Mouse (Mus musculus): ENCODE data around the gene Muc4. TPM values are rescaled to one million over a fixed set of nuclear protein-coding genes. Genes with fewer than 3 reads are reported as not detected.

The Muc4 gene
- polyA plus RNA-seq, 1 experiment from 2014 or later: not detected

DNA sequence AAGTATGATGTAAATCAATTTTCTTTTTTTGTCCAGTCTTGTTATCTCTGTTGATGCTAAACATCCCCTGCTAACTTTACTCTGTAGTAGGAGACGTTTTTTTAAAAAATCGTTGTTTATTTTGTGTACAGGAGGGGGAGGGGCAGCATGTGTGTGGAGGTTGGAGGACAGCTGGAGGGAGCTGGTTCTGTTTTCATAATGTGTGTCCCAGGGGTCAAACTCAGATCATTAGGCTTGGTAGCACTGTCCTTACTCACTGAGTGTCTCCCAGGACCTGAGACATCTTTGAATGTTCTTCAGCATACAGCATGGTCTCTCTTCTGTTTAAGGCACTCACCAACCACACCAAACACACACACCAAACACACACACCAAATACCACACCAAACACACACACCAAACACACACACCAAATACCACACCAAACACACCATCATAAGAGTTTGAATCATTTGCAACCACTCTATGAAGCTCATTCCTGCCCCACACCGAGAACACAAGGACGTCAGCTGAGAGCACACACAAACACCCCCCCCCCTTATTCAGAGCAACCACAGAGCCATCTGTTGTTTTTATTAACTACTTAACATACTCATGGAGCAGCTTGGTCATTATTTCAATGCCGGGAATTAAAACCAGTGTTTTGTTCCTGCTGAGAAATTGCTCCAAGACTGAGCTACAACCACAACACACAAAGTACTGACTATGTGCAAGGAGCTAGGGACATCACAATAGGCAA is 47.8 kb downstream of the Muc4 start:
- no peak overlapping the region for H3K4me2 ChIP-seq (replicated peaks)
- 33% methylated on average over 5 of the region's 5 CpGs for WGBS
- H3K9ac ChIP-seq (replicated peaks): no peak overlapping the region
- H3K4me1 ChIP-seq: peaks cover 6% of the 10 kb centered on the region
- peak overlapping the region; percentile 42; the same call in 1 of the 2 replicates for H3K27ac ChIP-seq (replicated peaks)
- no peaks in the 10 kb centered on the region for H3K36me3 ChIP-seq
- H3K4me3 ChIP-seq: no peak overlapping the region
- H3K9me3 ChIP-seq: no peaks in the 10 kb centered on the region
- peak; percentile 53; the same call in 1 of the 2 replicates for ATAC-seq (replicated peaks)
- H3K27me3 ChIP-seq: no peaks in the 10 kb centered on the region

DNA sequence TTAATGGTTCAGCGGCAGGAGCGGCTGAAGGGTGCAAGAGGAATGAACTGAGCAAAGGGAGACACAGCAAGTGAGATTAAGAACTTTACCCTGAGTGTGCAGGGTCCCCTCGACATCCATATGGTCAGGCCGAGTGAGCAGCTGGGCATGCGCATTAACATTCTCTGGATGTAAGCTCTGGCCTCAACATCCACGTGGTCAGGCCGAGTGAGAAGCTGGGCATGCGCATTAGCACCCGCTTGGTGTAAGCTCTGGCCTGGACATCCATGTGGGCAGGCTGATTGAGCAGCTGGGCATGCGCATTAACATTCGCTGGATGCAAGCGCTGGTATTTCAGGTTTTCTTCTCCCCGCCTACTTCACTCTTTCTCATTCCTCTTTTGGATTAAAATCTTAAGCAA is 49.2 kb downstream of the Muc4 start:
- Histone ChIP-seq H3K27ac (replicated peaks) (no peak overlapping the region), H3K9ac (replicated peaks) (no peak overlapping the region), H3K4me2 (replicated peaks) (no peak overlapping the region), H3K36me3 (no peaks in the 10 kb centered on the region), H3K27me3 (no peaks in the 10 kb centered on the region), H3K9me3 (no peaks in the 10 kb centered on the region), H3K4me3 (no peak overlapping the region), H3K4me1 (peaks cover 6% of the 10 kb centered on the region)
- ATAC-seq (replicated peaks): no peak
- 65% methylated on average over 13 of the region's 13 CpGs for WGBS

DNA sequence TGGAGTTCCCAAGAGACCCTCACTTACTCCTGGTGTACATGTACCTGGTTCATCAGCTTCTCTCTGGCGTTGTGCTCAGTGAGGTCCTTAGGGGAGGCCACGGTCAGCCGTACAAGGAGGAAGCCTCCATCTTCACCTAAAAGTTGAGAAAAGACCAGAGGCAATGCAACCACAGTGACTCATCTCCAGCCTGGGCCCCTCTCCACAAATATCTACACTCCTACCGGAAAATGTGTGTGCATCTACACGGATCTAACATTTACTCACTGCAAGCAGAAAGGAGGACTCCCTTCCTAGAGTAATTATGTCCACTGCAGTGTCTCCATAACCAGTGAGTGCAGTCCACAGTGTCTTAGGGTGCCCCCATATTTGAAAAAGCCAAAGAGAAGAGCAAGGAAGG is 54.4 kb downstream of the Muc4 start:
- no peak overlapping the region for H3K4me2 ChIP-seq (replicated peaks)
- 91% methylated on average over 5 of the region's 5 CpGs for WGBS
- no peaks in the 10 kb centered on the region for H3K4me1 ChIP-seq
- ATAC-seq (replicated peaks): no peak
- H3K27ac ChIP-seq (replicated peaks): no peak overlapping the region
- H3K9me3 ChIP-seq: no peaks in the 10 kb centered on the region
- H3K27me3 ChIP-seq: no peaks in the 10 kb centered on the region
- no peak overlapping the region for H3K4me3 ChIP-seq
- H3K36me3 ChIP-seq: no peaks in the 10 kb centered on the region
- no peak overlapping the region for H3K9ac ChIP-seq (replicated peaks)

DNA sequence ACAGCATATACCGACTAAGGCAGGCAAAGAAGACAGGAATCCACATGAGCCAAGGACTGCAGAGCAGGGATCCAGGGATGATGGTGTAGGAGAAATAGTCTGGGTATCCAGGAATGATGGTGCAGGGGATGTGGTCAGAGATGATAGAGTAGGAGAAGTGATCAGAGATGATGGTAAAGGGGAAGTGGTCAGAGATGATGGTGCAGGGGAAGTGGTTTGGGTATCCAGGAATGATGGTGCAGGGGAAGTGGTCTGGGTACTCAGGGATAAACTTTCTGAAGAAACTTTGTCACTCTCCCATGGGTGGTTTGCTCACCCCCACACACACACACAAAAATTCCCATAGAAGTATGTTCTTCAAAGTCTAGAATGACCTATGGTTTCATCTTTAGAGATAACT is 59.5 kb downstream of the Muc4 start:
- Histone ChIP-seq H3K36me3 (no peaks in the 10 kb centered on the region), H3K4me1 (no peaks in the 10 kb centered on the region), H3K4me2 (replicated peaks) (no peak overlapping the region), H3K9me3 (no peaks in the 10 kb centered on the region), H3K9ac (replicated peaks) (no peak overlapping the region), H3K4me3 (no peak overlapping the region), H3K27ac (replicated peaks) (no peak overlapping the region), H3K27me3 (no peaks in the 10 kb centered on the region)
- 89% methylated on average over 1 of the region's 1 CpGs for WGBS
- ATAC-seq (replicated peaks): no peak

DNA sequence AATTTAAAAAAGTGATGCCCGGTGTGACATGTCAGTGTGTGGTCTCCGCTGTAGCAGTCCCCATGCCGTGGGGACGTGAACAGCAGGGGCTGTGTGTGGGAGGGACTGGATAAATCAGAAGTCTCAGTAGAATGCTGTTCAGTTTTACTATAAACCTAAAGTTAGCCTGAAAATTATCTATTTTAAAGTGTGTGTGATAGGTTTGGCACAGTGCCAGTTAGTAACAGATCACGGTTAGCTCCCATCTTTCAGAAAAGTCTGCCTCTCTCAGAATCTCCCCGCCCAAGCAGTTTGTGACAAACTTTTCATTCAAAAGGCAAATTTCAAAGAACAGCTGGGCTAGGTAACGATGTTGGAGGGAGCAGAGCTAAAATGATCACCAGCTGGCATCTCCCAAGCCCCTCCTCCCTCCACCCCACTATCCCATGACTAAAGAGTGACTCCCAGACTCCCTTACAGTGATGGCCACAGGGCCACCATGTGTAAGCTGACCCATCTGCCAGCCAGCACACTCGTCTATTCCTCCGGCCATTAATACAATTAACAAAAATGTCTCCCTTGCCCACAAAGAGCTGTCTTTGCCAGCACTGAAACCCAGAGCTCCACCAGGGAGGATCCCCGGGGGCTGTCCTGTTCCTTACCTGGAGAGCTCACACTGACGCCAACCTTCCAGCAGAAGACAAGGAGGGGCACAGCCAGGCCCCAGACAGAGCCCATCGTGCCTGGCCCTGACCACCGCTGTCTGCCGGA is 61.2 kb downstream of the Muc4 start:
- no peaks in the 10 kb centered on the region for H3K36me3 ChIP-seq

DNA sequence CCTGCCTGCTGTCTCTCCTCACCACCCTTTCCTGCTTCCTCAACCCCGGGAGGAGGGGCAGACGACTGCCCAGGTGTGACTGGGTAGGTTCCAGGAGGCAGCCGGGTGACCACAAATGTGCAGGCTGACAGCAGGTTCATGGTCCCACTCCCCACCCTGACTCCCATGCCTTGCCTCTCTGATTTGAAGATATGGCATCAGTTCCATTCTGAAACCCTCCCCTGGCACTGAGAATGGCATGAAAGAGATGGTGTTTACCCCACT is 61.7 kb downstream of the Muc4 start, which contains the start of gene Muc20:
Gene Muc20 (minus strand): TSS at position 10 of the 264 bp plus-strand sequence.
- 81% methylated on average over 3 of the region's 3 CpGs for WGBS
- H3K27me3 ChIP-seq: no peaks in the 10 kb centered on the region
- no peak within 1 kb of the TSS for H3K4me2 ChIP-seq (replicated peaks)
- H3K36me3 ChIP-seq: no peaks in the 10 kb centered on the region
- no peak within 1 kb of the TSS for H3K9ac ChIP-seq (replicated peaks)
- H3K27ac ChIP-seq (replicated peaks): no peak within 1 kb of the TSS
- no peaks in the 10 kb centered on the region for H3K9me3 ChIP-seq
- no peak within 1 kb of the TSS for H3K4me3 ChIP-seq
- no peaks in the 10 kb centered on the region for H3K4me1 ChIP-seq
- ATAC-seq (replicated peaks): no peak

More for the DNA sequence above, 61.2 kb downstream of the Muc4 start:
- Histone ChIP-seq H3K9me3 (no peaks in the 10 kb centered on the region), H3K4me1 (no peaks in the 10 kb centered on the region), H3K4me2 (replicated peaks) (no peak overlapping the region), H3K9ac (replicated peaks) (no peak overlapping the region), H3K27me3 (no peaks in the 10 kb centered on the region), H3K4me3 (no peak overlapping the region), H3K27ac (replicated peaks) (no peak overlapping the region)
- 68% methylated on average over 14 of the region's 14 CpGs for WGBS
- ATAC-seq (replicated peaks): no peak

DNA sequence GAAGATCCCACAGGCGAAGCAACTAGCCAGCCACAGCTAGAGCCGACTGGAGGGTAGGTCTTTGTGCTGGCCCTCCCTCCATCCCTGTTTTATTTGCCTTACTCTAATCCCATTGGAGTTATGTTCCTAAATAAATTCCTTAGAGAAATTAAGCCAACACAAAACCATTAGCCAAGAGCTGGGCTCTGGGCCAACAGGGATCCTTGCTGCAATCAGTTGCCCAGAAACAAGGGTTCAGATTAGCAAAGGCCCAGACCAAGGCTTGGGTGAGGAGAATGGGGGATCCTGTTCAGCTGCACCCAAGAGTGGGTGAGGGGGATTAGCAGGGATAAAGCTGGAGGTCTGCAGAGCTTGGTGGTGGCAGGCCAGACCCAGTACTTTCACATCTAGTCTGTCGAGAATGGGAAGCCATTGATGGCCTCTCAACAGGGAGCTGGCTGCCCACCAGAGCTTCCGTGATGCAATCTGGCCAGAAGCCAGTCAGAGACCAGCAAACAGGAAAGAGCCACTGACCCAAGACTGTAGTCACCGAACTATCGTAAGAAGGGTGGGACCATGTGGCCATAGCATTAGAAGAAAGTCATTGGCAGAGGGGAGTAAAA is 67.7 kb downstream of the Muc4 start:
- H3K4me1 ChIP-seq: peaks cover 7% of the 10 kb centered on the region
- H3K9me3 ChIP-seq: no peaks in the 10 kb centered on the region
- ATAC-seq (replicated peaks): peak; percentile 92
- no peak overlapping the region for H3K4me2 ChIP-seq (replicated peaks)
- 15% methylated on average over 6 of the region's 6 CpGs for WGBS
- 0 out of 2 replicates have a peak overlapping the region, but pooled peaks have one; percentile 49 for H3K27ac ChIP-seq (replicated peaks)
- H3K9ac ChIP-seq (replicated peaks): no peak overlapping the region
- no peak overlapping the region for H3K4me3 ChIP-seq
- no peaks in the 10 kb centered on the region for H3K27me3 ChIP-seq
- H3K36me3 ChIP-seq: no peaks in the 10 kb centered on the region

DNA sequence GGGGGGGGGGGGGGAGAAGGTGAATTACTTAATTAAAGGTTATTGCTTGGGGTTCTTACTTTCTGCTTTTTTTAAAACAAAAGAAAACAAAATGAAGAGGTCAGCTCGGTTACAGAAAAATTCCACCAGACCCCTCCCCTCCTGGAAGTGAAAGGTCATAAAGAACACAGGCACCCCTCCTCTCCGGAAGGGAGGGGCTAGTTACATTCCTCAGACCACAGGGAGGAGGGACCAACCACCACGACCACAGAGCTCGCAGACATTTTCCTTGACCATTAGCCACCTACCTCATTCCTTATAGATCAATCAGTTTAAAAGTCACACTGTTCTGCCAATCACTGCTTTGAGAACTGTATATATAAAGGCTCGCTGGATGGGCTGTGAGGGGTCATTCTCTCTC is 68.2 kb downstream of the Muc4 start:
- Histone ChIP-seq H3K4me1 (peaks cover 7% of the 10 kb centered on the region), H3K36me3 (no peaks in the 10 kb centered on the region), H3K9ac (replicated peaks) (no peak overlapping the region), H3K27me3 (no peaks in the 10 kb centered on the region), H3K4me2 (replicated peaks) (no peak overlapping the region), H3K4me3 (no peak overlapping the region), H3K9me3 (no peaks in the 10 kb centered on the region), H3K27ac (replicated peaks) (no peak overlapping the region)
- WGBS: 61% methylated on average over 5 of the region's 5 CpGs
- ATAC-seq (replicated peaks): no peak

DNA sequence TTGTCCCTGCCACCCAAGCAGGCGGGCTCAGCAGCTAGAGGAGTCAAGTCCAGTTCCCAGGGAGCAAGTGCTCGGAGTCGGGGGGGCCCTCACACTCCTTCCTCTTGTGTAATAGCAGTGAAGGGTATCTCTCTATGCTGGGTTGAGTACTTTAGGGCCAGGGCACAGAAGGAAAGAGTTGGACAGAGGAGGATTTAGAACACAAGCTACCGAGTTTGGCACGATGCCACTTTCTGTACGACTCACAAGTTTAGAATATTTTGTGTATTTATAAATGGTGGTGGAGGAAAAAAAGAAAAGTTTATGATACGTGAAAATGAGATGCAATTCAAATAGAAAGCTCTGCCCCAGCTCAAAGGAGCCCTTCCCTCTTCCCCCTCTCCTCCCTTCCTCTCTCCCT is 69.5 kb downstream of the Muc4 start:
- Histone ChIP-seq H3K4me2 (replicated peaks) (no peak overlapping the region), H3K4me1 (peaks cover 7% of the 10 kb centered on the region), H3K27ac (replicated peaks) (no peak overlapping the region), H3K9ac (replicated peaks) (no peak overlapping the region), H3K27me3 (no peaks in the 10 kb centered on the region), H3K36me3 (no peaks in the 10 kb centered on the region), H3K9me3 (no peaks in the 10 kb centered on the region), H3K4me3 (no peak overlapping the region)
- WGBS: 76% methylated on average over 7 of the region's 7 CpGs
- no peak for ATAC-seq (replicated peaks)

DNA sequence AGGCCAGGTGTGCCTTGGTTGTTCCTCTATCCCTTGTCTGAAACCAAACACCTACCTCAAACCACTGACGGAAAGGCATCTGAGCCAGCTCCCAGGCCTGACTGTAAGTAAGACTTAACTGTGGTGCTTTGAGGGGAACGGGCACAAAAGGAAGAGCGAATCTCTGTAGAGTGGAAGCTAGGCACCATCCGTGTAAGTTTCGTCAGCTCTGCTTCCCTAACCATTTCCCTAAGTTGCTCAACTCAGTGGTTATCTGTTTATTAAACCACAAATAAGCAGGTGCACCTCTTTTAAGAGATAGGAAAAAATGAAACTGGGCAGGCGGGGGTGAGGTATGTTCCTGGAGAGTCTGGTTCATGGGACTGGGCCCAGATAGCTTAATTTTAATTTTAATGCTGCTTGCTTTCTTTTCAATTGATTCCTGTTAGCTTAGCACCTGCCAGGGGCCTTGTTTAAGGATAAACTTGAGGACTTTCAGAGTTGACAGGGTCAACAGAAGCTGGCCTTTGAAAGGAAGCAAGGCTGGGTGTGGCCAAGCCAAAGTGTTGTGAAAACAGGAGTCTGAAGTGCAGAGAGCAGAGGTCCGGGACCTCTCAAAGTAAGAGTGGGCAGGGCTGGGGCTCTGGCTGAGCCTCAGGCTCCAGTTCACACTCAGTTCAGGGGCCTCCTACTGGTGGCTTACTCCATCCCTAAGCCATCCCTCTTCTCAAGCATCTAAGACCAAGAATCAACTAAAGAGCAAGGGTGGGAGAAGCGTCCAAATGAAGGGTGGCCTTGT is 71.9 kb downstream of the Muc4 start:
- no peak for ATAC-seq (replicated peaks)
- H3K4me3 ChIP-seq: no peak overlapping the region

DNA sequence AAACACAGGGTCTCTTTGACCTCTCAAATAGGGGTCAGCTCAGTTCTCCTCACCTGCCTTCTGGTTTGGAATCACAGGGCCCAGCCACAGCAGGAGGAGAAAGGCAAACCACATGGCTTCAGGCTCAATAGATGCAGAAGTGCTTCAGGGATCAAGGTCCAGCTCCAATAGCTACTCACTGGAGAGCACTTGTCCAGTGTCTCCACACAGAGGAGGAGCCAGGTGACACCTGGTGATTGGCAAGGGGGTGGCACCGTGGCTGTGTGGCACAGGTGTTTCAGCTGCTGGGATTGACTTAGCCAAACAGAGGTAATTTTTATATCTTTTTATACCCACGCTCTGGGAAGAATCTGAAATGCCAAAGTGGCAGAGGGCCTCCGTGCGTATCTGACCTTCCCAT is 74.6 kb downstream of the Muc4 start, which contains the start of gene Smbd1:
Gene Smbd1 (minus strand): TSS at position 157 of the 400 bp plus-strand sequence.
- H3K4me2 ChIP-seq (replicated peaks): no peak within 1 kb of the TSS
- H3K36me3 ChIP-seq: no peaks in the 10 kb centered on the region
- H3K27me3 ChIP-seq: no peaks in the 10 kb centered on the region
- no peak within 1 kb of the TSS for H3K9ac ChIP-seq (replicated peaks)
- no peak for ATAC-seq (replicated peaks)
- no peak within 1 kb of the TSS for H3K4me3 ChIP-seq
- H3K9me3 ChIP-seq: no peaks in the 10 kb centered on the region
- 91% methylated on average over 4 of the region's 4 CpGs for WGBS
- H3K4me1 ChIP-seq: peaks cover 11% of the 10 kb centered on the region
- H3K27ac ChIP-seq (replicated peaks): no peak within 1 kb of the TSS

More for the DNA sequence above, 71.9 kb downstream of the Muc4 start:
- Histone ChIP-seq H3K27me3 (no peaks in the 10 kb centered on the region), H3K27ac (replicated peaks) (no peak overlapping the region), H3K9me3 (no peaks in the 10 kb centered on the region), H3K4me2 (replicated peaks) (no peak overlapping the region), H3K4me1 (peaks cover 7% of the 10 kb centered on the region), H3K9ac (replicated peaks) (no peak overlapping the region), H3K36me3 (no peaks in the 10 kb centered on the region)
- WGBS: 64% methylated on average over 8 of the region's 8 CpGs

DNA sequence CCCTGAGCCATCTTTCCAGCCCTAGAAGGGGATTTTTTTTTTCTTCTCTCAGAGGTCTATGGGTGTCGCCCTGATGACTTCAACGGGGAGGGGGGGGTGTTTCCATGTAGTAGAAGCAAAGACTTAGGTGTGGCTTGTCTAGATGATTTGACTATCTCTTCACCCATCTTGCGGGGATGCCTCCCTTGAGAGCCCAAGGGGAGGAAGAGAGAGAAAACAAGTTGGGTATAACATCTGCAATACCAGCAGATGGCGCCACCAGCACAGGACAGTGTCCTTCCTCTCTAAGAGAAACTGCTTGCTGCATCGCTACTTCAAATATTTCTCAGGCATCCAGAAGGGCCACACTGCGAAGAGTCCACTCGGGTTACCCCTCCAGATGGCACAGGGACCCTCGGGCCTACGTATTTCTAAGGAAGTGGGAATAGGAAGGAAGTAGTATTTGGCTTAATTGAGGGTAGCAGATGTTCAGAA is 77.2 kb downstream of the Muc4 start:
- H3K4me1 ChIP-seq: peaks cover 11% of the 10 kb centered on the region
- no peaks in the 10 kb centered on the region for H3K27me3 ChIP-seq
- no peak overlapping the region for H3K4me2 ChIP-seq (replicated peaks)
- no peak overlapping the region for H3K9ac ChIP-seq (replicated peaks)
- peak; percentile 72 for ATAC-seq (replicated peaks)
- no peak overlapping the region for H3K4me3 ChIP-seq
- no peak overlapping the region for H3K27ac ChIP-seq (replicated peaks)
- no peaks in the 10 kb centered on the region for H3K9me3 ChIP-seq
- no peaks in the 10 kb centered on the region for H3K36me3 ChIP-seq
- 1% methylated on average over 9 of the region's 9 CpGs for WGBS

All from forebrain, embryonic 15.5 days (tissue).